Mouse (Mus musculus): Measurements from ENCODE around the gene 2210408I21Rik. TPM values are rescaled to one million over a fixed set of nuclear protein-coding genes. Genes with fewer than 3 reads are reported as not detected.

2210408I21Rik gene
- polyA plus RNA-seq, 3 experiments from 2014 or later, result 2.7 to 3.5 (median 3.1) TPM

GRCm38 (mm10) chr13:77514046-77514445 lies 378.7 kb downstream of the 2210408I21Rik start:
- ATAC-seq, result no peak

GRCm38 (mm10) chr13:77528960-77529699 lies 393.8 kb downstream of the 2210408I21Rik start:
- ATAC-seq, result no peak

DNA sequence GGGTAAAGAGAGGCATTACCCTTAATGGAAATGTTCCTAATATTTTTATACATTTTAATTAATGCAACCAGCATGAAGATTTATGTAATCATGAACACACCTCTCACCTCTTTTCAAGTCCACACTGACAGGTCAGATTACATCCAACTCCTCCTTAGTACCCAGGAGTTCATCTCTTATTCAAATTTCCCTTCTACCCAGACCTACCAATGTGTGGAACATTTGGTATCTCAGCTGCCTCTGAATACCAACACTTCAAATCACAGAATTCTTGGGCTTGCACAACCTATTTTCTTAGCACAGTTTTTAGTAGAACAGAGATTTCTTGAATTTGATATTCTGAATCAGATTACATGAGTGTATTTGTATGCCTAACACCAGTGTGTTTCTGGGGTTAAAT lies 394.4 kb downstream of the 2210408I21Rik start:
- ATAC-seq, result no peak

DNA sequence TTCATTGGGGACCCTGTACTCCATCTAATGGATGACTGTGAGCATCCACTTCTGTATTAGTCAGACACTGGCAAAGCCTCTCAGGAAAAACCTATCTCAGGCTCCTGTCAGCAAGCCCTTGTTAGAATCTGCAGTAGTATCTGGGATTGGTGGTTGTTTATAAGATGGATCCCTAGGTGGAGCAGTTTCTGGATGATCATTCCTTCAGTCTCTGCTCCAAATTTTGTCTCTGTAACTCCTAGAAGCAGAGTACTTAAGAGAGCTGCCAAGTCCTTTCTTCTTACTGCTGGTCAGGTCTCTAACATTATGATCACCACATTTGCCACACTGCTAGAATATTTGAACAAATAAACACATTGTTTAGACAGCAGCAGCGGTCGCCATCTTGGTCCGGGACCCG lies 402.1 kb downstream of the 2210408I21Rik start:
- no peak for ATAC-seq

DNA sequence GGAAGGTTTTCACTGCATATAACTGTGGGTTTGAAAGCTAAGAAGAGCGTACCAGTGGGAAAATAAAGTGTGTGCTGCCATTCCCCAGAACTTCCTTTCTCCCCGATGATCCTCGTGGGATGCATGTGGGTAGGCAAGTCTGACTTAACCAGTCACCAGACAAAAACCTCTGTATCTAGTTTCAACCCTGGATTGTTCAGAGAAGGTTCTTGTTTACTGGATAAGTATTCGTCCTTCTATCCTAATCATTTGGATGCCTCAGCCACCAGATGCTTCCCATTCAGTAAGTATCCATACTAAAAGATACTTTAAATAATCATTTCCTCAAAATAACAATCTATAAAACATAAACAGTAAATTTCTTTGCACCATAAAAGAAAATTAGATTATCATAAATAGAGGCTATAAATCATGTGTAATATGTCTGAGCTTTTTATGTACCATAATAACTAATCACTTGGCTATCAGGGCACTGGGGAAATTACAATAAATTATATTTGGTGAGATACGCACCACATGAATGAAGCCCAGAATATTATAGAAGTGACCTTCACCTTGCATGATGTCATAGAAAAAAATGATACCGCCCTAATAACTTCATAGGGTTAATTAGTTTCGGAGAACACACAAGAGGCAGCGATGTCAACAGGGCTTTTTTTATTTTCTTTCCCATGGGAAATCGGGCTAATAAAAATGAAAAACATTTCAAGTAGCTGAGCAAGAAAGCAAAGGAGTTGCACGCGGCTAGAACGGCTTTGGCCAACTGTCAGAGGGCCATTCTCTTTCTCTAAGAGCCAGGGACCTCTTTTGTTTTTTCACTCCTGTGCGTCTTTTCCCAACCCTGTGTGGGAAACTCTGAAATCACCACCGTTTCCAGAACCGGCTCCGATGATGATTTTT lies 412.4 kb downstream of the 2210408I21Rik start:
- no peak for ATAC-seq

DNA sequence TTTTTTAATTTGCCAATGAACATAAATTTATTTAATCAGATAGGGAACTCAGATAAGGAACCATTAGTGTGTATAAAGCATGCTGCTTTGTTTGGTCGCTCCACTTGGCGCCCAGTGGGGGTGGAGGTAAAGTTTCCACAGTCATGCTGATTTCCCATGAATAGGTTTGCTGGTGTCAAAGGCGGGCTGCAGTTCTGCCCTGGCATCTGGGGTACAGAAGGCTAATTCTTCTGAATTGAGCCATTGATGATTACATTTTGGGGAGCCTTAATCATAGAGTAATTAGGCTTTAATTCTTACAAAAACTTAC lies 413.0 kb downstream of the 2210408I21Rik start:
- no peak for ATAC-seq

DNA sequence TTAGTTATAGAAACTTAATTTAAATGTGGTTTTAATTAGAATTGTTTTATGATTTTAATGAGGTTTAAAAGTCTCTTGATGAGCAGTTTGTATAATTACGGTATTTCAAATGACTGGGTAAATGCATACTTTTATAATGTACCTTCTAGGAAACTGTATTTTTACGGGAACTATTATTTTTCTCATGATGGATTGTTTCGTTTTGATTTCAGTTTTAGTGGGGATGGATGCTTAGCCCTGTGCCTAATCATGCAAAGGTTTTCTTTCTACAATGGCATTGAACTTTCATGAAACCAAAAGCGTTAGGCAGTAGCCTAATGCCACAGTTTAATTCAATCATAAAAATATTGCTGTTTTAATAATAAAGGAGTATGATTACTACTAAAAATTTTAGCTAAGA lies 413.4 kb downstream of the 2210408I21Rik start:
- ATAC-seq, result no peak

DNA sequence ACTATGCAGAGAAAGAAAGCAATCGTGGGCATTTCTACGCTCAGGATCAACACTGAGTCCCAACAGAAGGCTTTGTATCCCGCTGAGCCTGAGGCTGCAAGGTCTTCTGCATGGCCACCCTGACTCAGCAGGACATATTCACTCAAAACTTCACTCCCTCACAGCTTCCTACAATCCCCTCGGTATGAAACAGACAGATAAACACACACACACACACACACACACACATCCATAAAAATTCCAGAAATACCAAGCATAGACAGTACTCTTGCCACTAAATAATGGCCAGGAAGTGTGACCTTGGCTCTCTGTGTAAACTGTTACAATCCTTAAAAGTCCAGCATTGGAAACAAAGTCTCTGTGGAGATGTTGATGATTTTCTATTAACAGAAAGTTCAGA lies 458.7 kb downstream of the 2210408I21Rik start:
- no peak for ATAC-seq

- no peak for ATAC-seq
Observed at GRCm38 (mm10) chr13:77615346-77615745, 480.0 kb downstream of the 2210408I21Rik start.

Other genes with a start within 250 kb of the 2210408I21Rik start
- 10 to 100 TPM; 26.3 to 39.3 (median 32.1) TPM for gene Slf1, start 67 bp upstream of the 2210408I21Rik start, polyA plus RNA-seq (2017; shearing (Covaris generic))

Data from inflammation-experienced regulatory T-cells, adult 6 months (primary cell).